Mouse (Mus musculus): ENCODE measurements around the gene Pdzk1ip1. TPM values are rescaled to one million over a fixed set of nuclear protein-coding genes. Genes with fewer than 3 reads are reported as not detected.

The Pdzk1ip1 gene
- polyA plus RNA-seq (2017; shearing (Covaris generic)) = 10 to 100 TPM; 25.7 to 31.9 TPM

GRCm38 (mm10) chr4:115088611-115089338 is at the start of gene Pdzk1ip1:
TSS of gene Pdzk1ip1 (plus strand) at chr4:115088708.
- peak; percentile 55 for ATAC-seq

GRCm38 (mm10) chr4:115045621-115046020 is 42.9 kb upstream of the Pdzk1ip1 start:
- no peak for ATAC-seq

GRCm38 (mm10) chr4:115047750-115048149 is 40.8 kb upstream of the Pdzk1ip1 start:
- ATAC-seq = peak; percentile 78

GRCm38 (mm10) chr4:115048190-115048589 is 40.3 kb upstream of the Pdzk1ip1 start:
- no peak for ATAC-seq

- no peak for ATAC-seq
Measured at GRCm38 (mm10) chr4:115051245-115051644, 37.3 kb upstream of the Pdzk1ip1 start.

- ATAC-seq = no peak
Measured at GRCm38 (mm10) chr4:115052343-115053005, 36.0 kb upstream of the Pdzk1ip1 start.

- no peak for ATAC-seq
Measured at GRCm38 (mm10) chr4:115055044-115055443, 33.5 kb upstream of the Pdzk1ip1 start.

GRCm38 (mm10) chr4:115055691-115056090 is 32.8 kb upstream of the Pdzk1ip1 start:
- no peak for ATAC-seq

- peak; percentile 26 for ATAC-seq
Measured at GRCm38 (mm10) chr4:115056371-115056920, 32.1 kb upstream of the Pdzk1ip1 start, which contains the start of gene Tal1. TSS of gene Tal1 (plus strand) at chr4:115056426.

GRCm38 (mm10) chr4:115056921-115057673 is 31.4 kb upstream of the Pdzk1ip1 start:
- peak; percentile 52 for ATAC-seq

GRCm38 (mm10) chr4:115057674-115058316 is 30.7 kb upstream of the Pdzk1ip1 start:
- ATAC-seq = no peak

- peak; percentile 39 for ATAC-seq
Measured at GRCm38 (mm10) chr4:115058317-115058761, 30.2 kb upstream of the Pdzk1ip1 start.

- ATAC-seq = no peak
Measured at GRCm38 (mm10) chr4:115058871-115059590, 29.5 kb upstream of the Pdzk1ip1 start.

- ATAC-seq = no peak
Measured at GRCm38 (mm10) chr4:115059871-115060270, 28.6 kb upstream of the Pdzk1ip1 start.

- no peak for ATAC-seq
Measured at GRCm38 (mm10) chr4:115060753-115061152, 27.8 kb upstream of the Pdzk1ip1 start.

GRCm38 (mm10) chr4:115062540-115062874 is 26.0 kb upstream of the Pdzk1ip1 start:
- no peak for ATAC-seq

- ATAC-seq = peak; percentile 40
Measured at GRCm38 (mm10) chr4:115062875-115063517, 25.5 kb upstream of the Pdzk1ip1 start.

- ATAC-seq = peak; percentile 3
Measured at GRCm38 (mm10) chr4:115063518-115064239, 24.8 kb upstream of the Pdzk1ip1 start.

- ATAC-seq = no peak
Measured at GRCm38 (mm10) chr4:115071668-115072067, 16.8 kb upstream of the Pdzk1ip1 start.

- ATAC-seq = peak; percentile 59
Measured at GRCm38 (mm10) chr4:115074789-115075188, 13.7 kb upstream of the Pdzk1ip1 start.

Measured in CD4-positive, CD25-positive, alpha-beta regulatory T cell, adult 4 months (primary cell).